Comparison of ENCODE assay signal across 9 mouse cellular contexts in the genomic region with DNA sequence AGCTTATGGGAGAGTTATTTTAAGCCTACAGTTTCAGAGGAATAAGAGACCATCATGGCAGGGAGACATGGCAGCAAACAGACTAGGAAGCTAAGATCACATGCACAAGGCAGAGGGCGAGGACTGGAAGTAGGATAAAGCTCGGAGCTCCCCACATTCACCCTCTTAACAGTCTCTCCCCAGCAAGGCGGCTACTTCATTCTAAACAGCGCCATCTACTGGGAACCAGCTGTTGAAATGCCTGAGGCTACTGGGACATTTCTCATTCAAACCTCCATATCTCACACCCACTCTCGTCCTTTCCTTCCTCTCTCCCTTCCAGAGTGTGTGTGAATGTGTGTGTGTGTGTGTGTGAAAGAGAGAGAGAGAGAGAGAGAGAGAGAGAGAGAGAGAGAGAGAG.
DNase-seq lines count a peak whose midpoint lies in the region; ATAC-seq and TF ChIP-seq lines count a peak whose summit lies in the region.
"Had no signal": no experiment of that assay in that cellular context is flagged by ENCODE, and none has a peak within 500 bp of the region (broad histone marks: within the 10 kb centered on the region; RNA-seq: fewer than 3 reads in every experiment).

No protein-coding gene starts in this region.

- TF ChIP-seq POLR2A in liver, adult 2 months (IDR thresholded peaks at IDR 0.05; ENCODE audit: extremely low read depth, insufficient read depth, low read length) = no peak

- no peaks in the 10 kb centered on the region for H3K4me1 ChIP-seq in forebrain, embryonic 14.5 days (ENCODE audit: control insufficient read depth, insufficient read depth, low read length)
- H3K4me1 ChIP-seq in forebrain, embryonic 15.5 days = no peaks in the 10 kb centered on the region
- no peaks in the 10 kb centered on the region for H3K4me1 ChIP-seq in liver, adult 2 months (ENCODE audit: control insufficient read depth, insufficient read depth, low read length)
- no peaks in the 10 kb centered on the region for H3K4me1 ChIP-seq in liver, postnatal 0 days (ENCODE audit: insufficient read depth)
- H3K4me1 ChIP-seq in limb, embryonic 11.5 days (ENCODE audit: control insufficient read depth, insufficient read depth, low read length) = no peaks in the 10 kb centered on the region
- H3K4me1 ChIP-seq in heart, embryonic 10.5 days = no peaks in the 10 kb centered on the region

- H3K4me2 ChIP-seq in forebrain, embryonic 14.5 days (ENCODE audit: low read length) = no peak overlapping the region
- no peak overlapping the region for H3K4me2 ChIP-seq in forebrain, embryonic 15.5 days (replicated peaks)
- H3K4me2 ChIP-seq in liver, postnatal 0 days (ENCODE audit: low read depth, low read length) = no peak overlapping the region
- no peak overlapping the region for H3K4me2 ChIP-seq in limb, embryonic 11.5 days (ENCODE audit: low read depth, severe bottlenecking)

- H3K27me3 ChIP-seq in forebrain, embryonic 14.5 days (replicated peaks; ENCODE audit: control insufficient read depth, insufficient read depth, low read length) = no peaks in the 10 kb centered on the region
- H3K27me3 ChIP-seq in forebrain, embryonic 15.5 days = no peaks in the 10 kb centered on the region
- H3K27me3 ChIP-seq in liver, adult 2 months (ENCODE audit: control insufficient read depth, insufficient read depth, low read length) = no peaks in the 10 kb centered on the region
- no peaks in the 10 kb centered on the region for H3K27me3 ChIP-seq in liver, postnatal 0 days (ENCODE audit: insufficient read depth, low read length)
- no peaks in the 10 kb centered on the region for H3K27me3 ChIP-seq in limb, embryonic 11.5 days (ENCODE audit: control insufficient read depth, insufficient read depth, low read length)
- no peaks in the 10 kb centered on the region for H3K27me3 ChIP-seq in heart, embryonic 10.5 days (ENCODE audit: insufficient read depth, poor library complexity, severe bottlenecking)
- H3K27me3 ChIP-seq: CH12.LX had no signal

- no peak overlapping the region for H3K9ac ChIP-seq in forebrain, embryonic 14.5 days (ENCODE audit: low read length)
- no peak overlapping the region for H3K9ac ChIP-seq in forebrain, embryonic 15.5 days (replicated peaks)
- no peak overlapping the region for H3K9ac ChIP-seq in liver, adult 2 months (ENCODE audit: low read depth, low read length)
- no peak overlapping the region for H3K9ac ChIP-seq in liver, postnatal 0 days (replicated peaks)
- no peak overlapping the region for H3K9ac ChIP-seq in limb, embryonic 11.5 days (ENCODE audit: low read length)

- 10% methylated on average over 5 of the region's 5 CpGs for WGBS in forebrain, embryonic 14.5 days
- WGBS in forebrain, embryonic 15.5 days = 19% methylated on average over 5 of the region's 5 CpGs
- WGBS in liver, adult 2 months = 12% methylated on average over 5 of the region's 5 CpGs
- 8% methylated on average over 5 of the region's 5 CpGs for WGBS in liver, postnatal 0 days (ENCODE audit: insufficient replicate concordance)
- 16% methylated on average over 5 of the region's 5 CpGs for WGBS in limb, embryonic 11.5 days
- 14% methylated on average over 5 of the region's 5 CpGs for WGBS in heart, embryonic 10.5 days

- DNase-seq in forebrain, embryonic 14.5 days (ENCODE audit: low spot score) = peak; percentile 69
- DNase-seq in liver, adult 2 months (ENCODE audit: extremely low read depth, low read depth, low spot score) = peak; percentile 3
- no peak for DNase-seq in liver, postnatal 0 days
- DNase-seq in adrenal gland, postnatal 14 days = peak; percentile 32
- peak; percentile 38 for DNase-seq in limb, embryonic 11.5 days (ENCODE audit: low spot score)
- no peak for DNase-seq in urinary bladder, postnatal 10 days (ENCODE audit: low spot score)
- no peak for DNase-seq in heart, embryonic 10.5 days (ENCODE audit: low spot score)

- no peak for TF ChIP-seq CTCF in liver, adult 2 months (IDR thresholded peaks at IDR 0.05; ENCODE audit: low read depth, low read length)
- TF ChIP-seq CTCF in liver, postnatal 0 days (IDR thresholded peaks at IDR 0.05; ENCODE audit: low read depth) = no peak; the same call in 1 of the 2 replicates

- H3K4me3 ChIP-seq in forebrain, embryonic 14.5 days (ENCODE audit: low read depth, low read length) = no peak overlapping the region
- H3K4me3 ChIP-seq in forebrain, embryonic 15.5 days = no peak overlapping the region
- no peak overlapping the region for H3K4me3 ChIP-seq in liver, adult 2 months (ENCODE audit: insufficient read depth, low read depth, low read length)
- no peak overlapping the region for H3K4me3 ChIP-seq in liver, postnatal 0 days (ENCODE audit: low read depth, low read length)
- no peak overlapping the region for H3K4me3 ChIP-seq in limb, embryonic 11.5 days (ENCODE audit: low read depth, low read length)
- no peak overlapping the region for H3K4me3 ChIP-seq in heart, embryonic 10.5 days

- H3K27ac ChIP-seq in forebrain, embryonic 14.5 days (ENCODE audit: low read depth, low read length) = no peak overlapping the region
- H3K27ac ChIP-seq in forebrain, embryonic 15.5 days (replicated peaks) = no peak overlapping the region
- H3K27ac ChIP-seq in liver, adult 2 months (replicated peaks; ENCODE audit: insufficient read depth, low read depth, low read length) = no peak overlapping the region
- no peak overlapping the region for H3K27ac ChIP-seq in liver, postnatal 0 days (ENCODE audit: low read depth)
- no peak overlapping the region for H3K27ac ChIP-seq in limb, embryonic 11.5 days (replicated peaks; ENCODE audit: low read depth, low read length)
- no peak overlapping the region for H3K27ac ChIP-seq in heart, embryonic 10.5 days

- no peaks in the 10 kb centered on the region for H3K36me3 ChIP-seq in forebrain, embryonic 14.5 days (ENCODE audit: control insufficient read depth, insufficient read depth, low read length)
- no peaks in the 10 kb centered on the region for H3K36me3 ChIP-seq in forebrain, embryonic 15.5 days
- H3K36me3 ChIP-seq in liver, adult 2 months (ENCODE audit: control insufficient read depth, insufficient read depth, low read length) = no peaks in the 10 kb centered on the region
- no peaks in the 10 kb centered on the region for H3K36me3 ChIP-seq in liver, postnatal 0 days (replicated peaks; ENCODE audit: insufficient read depth, low read length)
- no peaks in the 10 kb centered on the region for H3K36me3 ChIP-seq in limb, embryonic 11.5 days (ENCODE audit: control insufficient read depth, insufficient read depth, low read length)
- H3K36me3 ChIP-seq in heart, embryonic 10.5 days = no peaks in the 10 kb centered on the region

- ATAC-seq in forebrain, embryonic 14.5 days = no peak
- no peak for ATAC-seq in forebrain, embryonic 15.5 days (replicated peaks)
- no peak for ATAC-seq in liver, postnatal 0 days
- ATAC-seq in limb, embryonic 11.5 days (ENCODE audit: insufficient number of reproducible peaks, low FRiP score, low TSS enrichment, low read depth) = no peak

- H3K79me2 ChIP-seq in liver, adult 2 months (ENCODE audit: control insufficient read depth, insufficient read depth, low read length) = no peaks in the 10 kb centered on the region

- no peaks in the 10 kb centered on the region for H3K9me3 ChIP-seq in forebrain, embryonic 14.5 days (replicated peaks; ENCODE audit: control insufficient read depth, low read length)
- no peaks in the 10 kb centered on the region for H3K9me3 ChIP-seq in forebrain, embryonic 15.5 days
- no peaks in the 10 kb centered on the region for H3K9me3 ChIP-seq in liver, postnatal 0 days (ENCODE audit: low read length)
- no peaks in the 10 kb centered on the region for H3K9me3 ChIP-seq in limb, embryonic 11.5 days (ENCODE audit: control insufficient read depth, low read length)
- no peaks in the 10 kb centered on the region for H3K9me3 ChIP-seq in heart, embryonic 10.5 days

- TF ChIP-seq EP300 in liver, postnatal 0 days (IDR thresholded peaks at IDR 0.05; ENCODE audit: low read depth) = no peak

Comparison
In these comparisons a context has a peak if more than half of its experiments do, and no peak if none do; other contexts are left out.
1. DNase-seq: peak in forebrain, embryonic 14.5 days (single experiment), liver, adult 2 months (single experiment), adrenal gland, postnatal 14 days (single experiment) and limb, embryonic 11.5 days (single experiment); none in liver, postnatal 0 days (single experiment), urinary bladder, postnatal 10 days (single experiment) and heart, embryonic 10.5 days (single experiment).